Mouse (Mus musculus) liver, embryonic 13.5 days (tissue): ENCODE measurements around the gene Rhbg. TPM values are rescaled to one million over a fixed set of nuclear protein-coding genes. Genes with fewer than 3 reads are reported as not detected.

ENCODE experiments used
- ATAC-seq: fragments of 200-750 bp; cut with Nextera tagmentation; 2 replicates; pipeline ENCODE4 v1.8.0; 2017; ENCODE audit warnings: low read depth, mild to moderate bottlenecking, moderate number of reproducible peaks, moderate library complexity
- DNase-seq: peaks from one replicate; pipeline ENCODE4 v3.0.0; 2022
- H3K27ac ChIP-seq: fragments of 300-500 bp; sonication (generic); 2 replicates; pipeline ENCODE4 v1.5.1; 2015; ENCODE audit warnings: moderate library complexity, mild to moderate bottlenecking, inconsistent platforms
- H3K27me3 ChIP-seq: fragments of 300-500 bp; sonication (generic); 2 replicates; pipeline ENCODE4 v1.6.1; 2015; ENCODE audit warnings: mild to moderate bottlenecking, inconsistent platforms
- H3K36me3 ChIP-seq: fragments of 300-500 bp; sonication (generic); 2 replicates; pipeline ENCODE4 v1.6.1; 2015; ENCODE audit warnings: mild to moderate bottlenecking, inconsistent platforms
- H3K4me1 ChIP-seq: fragments of 300-500 bp; sonication (generic); replicated peaks from 2 replicates; pipeline ENCODE4 v1.6.1; 2015; ENCODE audit warnings: inconsistent platforms
- H3K4me2 ChIP-seq: fragments of 300-500 bp; sonication (generic); 2 replicates; pipeline ENCODE4 v1.6.1; 2015; ENCODE audit warnings: inconsistent platforms, mild to moderate bottlenecking, moderate library complexity
- H3K4me3 ChIP-seq: fragments of 300-500 bp; sonication (generic); replicated peaks from 2 replicates; pipeline ENCODE4 v1.5.1; 2015; ENCODE audit warnings: mild to moderate bottlenecking, inconsistent platforms
- H3K9ac ChIP-seq: fragments of 300-500 bp; sonication (generic); 2 replicates; pipeline ENCODE4 v1.6.1; 2015; ENCODE audit warnings: mild to moderate bottlenecking, inconsistent platforms
- H3K9me3 ChIP-seq: fragments of 300-500 bp; sonication (generic); replicated peaks from 2 replicates; pipeline ENCODE4 v1.6.1; 2016; ENCODE audit warnings: inconsistent platforms
- WGBS: fragments of 180-500 bp; shearing (Covaris S2); methylation state at CpG from one replicate; pipeline ENCODE4 v1.1.7; 2015; ENCODE audit not compliant: insufficient replicate concordance; 5-methylcytosine and 5-hydroxymethylcytosine counted together
- microRNA-seq: library from miRNA; unstranded; fragments of <30 nt; microRNA quantifications from one replicate; pipeline ENCODE4, GENCODE M21; 2016
- polyA plus RNA-seq: library from polyadenylated mRNA; unstranded; fragments of >200 nt; fragmentation: Nextera tagmentation; extraction: Ambion mirVana; gene quantifications from 2 replicates; pipeline ENCODE4 v1.2.1, GENCODE M21; 2015

Gene Rhbg
- polyA plus RNA-seq, 1 experiment from 2014 or later, result 15.4 TPM

DNA sequence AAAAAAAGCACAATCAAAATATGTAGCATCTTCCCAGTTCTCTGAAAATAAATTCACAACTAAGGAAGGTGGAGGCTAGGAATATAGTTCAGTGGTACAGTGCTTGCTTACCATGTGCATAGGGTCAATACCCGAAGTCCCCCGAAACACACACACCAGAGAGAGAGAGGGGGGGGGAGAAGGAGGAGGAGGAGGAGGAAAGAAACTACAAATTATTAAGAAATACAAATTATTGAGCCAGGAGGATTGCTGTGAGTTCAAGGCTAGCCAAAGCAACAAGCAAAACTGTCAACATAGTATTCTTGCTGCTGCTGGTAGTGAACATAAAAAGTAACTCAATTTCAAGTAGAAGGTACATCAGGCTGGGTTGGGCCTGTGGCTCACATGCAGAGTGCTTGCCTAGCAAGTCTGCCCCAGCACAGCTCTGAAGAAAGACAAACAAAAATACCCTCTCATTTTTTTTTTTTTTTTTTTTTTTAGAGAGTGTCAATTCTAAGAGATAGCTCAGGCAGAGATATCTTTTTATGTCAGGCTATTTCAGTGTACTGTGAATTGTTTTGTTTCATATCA is 54.9 kb downstream of the Rhbg start:
- WGBS, result 26% methylated on average over 2 of the region's 2 CpGs
- no peaks in the 10 kb centered on the region for H3K36me3 ChIP-seq
- no peak overlapping the region for H3K4me3 ChIP-seq

DNA sequence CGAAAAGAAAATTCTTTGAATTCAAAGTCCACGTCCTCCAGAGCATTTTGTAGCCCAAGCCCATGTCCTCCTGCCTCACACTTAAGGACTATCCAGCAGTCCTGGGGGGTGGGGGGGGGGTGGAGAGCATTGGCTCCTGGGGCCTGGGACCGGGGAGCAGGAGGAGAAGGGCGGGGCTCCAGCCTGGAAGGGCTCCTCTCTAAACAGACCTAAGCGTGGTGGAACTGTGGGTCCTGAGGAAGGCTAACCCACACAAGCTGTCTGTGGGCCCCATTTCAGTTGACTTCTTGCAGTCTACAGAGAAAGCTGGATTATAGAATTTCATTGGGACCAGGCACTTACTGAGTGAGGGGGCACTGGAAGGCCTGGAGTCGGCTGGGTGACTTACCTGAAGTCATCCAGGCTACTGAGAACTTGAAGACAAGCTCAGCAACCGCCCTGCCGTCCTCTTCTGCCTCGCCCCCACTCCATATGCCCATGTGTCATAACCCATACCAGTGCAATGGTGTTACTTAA is 55.9 kb downstream of the Rhbg start:
- Histone ChIP-seq H3K4me2 (no peak overlapping the region), H3K4me3 (no peak overlapping the region), H3K27me3 (peaks cover 94% of the 10 kb centered on the region), H3K9me3 (no peaks in the 10 kb centered on the region), H3K36me3 (no peaks in the 10 kb centered on the region), H3K9ac (no peak overlapping the region), H3K27ac (no peak overlapping the region), H3K4me1 (peaks cover 7% of the 10 kb centered on the region; the same call in 1 of the 2 replicates)
- WGBS, result 7% methylated on average over 9 of the region's 9 CpGs
- ATAC-seq, result no peak
- DNase-seq, result no peak

More for the DNA sequence above, 54.9 kb downstream of the Rhbg start:
- DNase-seq (no peak), ATAC-seq (no peak)
- H3K9ac ChIP-seq, result no peak overlapping the region
- peaks cover 96% of the 10 kb centered on the region for H3K27me3 ChIP-seq
- no peak overlapping the region for H3K27ac ChIP-seq
- no peaks in the 10 kb centered on the region for H3K9me3 ChIP-seq
- H3K4me2 ChIP-seq, result no peak overlapping the region
- peaks cover 7% of the 10 kb centered on the region; the same call in 1 of the 2 replicates for H3K4me1 ChIP-seq

DNA sequence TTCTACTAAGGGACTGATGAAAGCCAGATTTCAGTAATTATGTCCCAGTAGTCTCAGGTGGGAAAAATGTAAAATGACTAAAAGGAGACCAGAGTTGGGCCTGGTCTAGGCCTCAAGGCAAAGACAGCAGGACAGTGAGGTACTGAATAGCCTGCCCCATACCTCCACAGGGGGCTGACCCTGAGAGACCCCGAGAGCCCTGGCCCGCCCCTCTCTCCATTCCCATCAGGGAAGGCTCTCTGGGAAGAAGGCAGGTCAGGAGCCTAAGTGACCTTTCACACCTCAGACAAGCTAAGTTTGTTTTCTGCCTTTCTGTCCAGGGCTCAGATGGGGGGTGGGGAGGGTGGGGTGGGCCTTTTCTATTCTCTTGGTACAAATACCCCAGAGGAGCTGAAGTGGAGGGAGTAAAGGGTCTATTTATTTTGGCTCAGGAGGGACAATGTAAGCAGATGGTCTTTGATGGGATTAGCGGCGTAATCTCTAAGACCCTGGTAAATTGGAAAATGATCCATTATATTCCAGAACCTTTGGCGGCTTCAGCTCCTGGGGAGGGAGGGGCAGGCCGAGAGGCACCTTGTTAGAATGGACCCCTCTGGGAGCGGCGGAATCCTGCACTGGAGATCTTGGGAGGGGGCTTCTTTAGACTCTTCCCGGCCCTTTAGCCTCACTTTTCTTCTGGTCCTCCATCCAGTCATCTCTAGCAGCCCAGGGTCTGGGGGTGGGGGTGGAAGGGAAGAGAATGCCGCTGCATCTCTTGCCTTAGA is 56.6 kb downstream of the Rhbg start:
- Histone ChIP-seq H3K27me3 (peaks cover 94% of the 10 kb centered on the region), H3K4me1 (peaks cover 7% of the 10 kb centered on the region; the same call in 1 of the 2 replicates), H3K4me3 (no peak overlapping the region), H3K9me3 (no peaks in the 10 kb centered on the region), H3K9ac (no peak overlapping the region), H3K27ac (no peak overlapping the region), H3K36me3 (no peaks in the 10 kb centered on the region), H3K4me2 (no peak overlapping the region)
- 20% methylated on average over 10 of the region's 10 CpGs for WGBS
- DNase-seq (no peak), ATAC-seq (no peak)

Small RNA genes lying within 50 kb of the gene (microRNA-seq; reads per million reads assigned to microRNA genes)
- gene Gm25641, result not detected
- gene Mir3093, result not detected
- not detected for gene Mir9-1

Other genes starting within 250 kb of the Rhbg start
- gene Hapln2, start 227.1 kb downstream of the Rhbg start, polyA plus RNA-seq, result not detected in 2 replicates
- gene Gpatch4, start 211.6 kb downstream of the Rhbg start, polyA plus RNA-seq, result 32.7 TPM in 2 replicates
- gene Naxe, start 196.2 kb downstream of the Rhbg start, polyA plus RNA-seq, result 63.8 and 66.9 TPM in 2 replicates
- not detected in 2 replicates for gene Ttc24, start 176.4 kb downstream of the Rhbg start, polyA plus RNA-seq
- 6.6 and 7.4 TPM in 2 replicates for gene Iqgap3, start 172.7 kb downstream of the Rhbg start, polyA plus RNA-seq
- gene Mef2d, start 112.3 kb downstream of the Rhbg start, polyA plus RNA-seq, result 5.5 and 7.5 TPM in 2 replicates
- 1.3 TPM in 1 of 2 replicates, not detected in the other for gene Gm38392, start 32.5 kb upstream of the Rhbg start, polyA plus RNA-seq
- gene Tsacc, start 42.3 kb upstream of the Rhbg start, polyA plus RNA-seq, result 6.3 and 6.9 TPM in 2 replicates
- gene Cct3, start 42.4 kb upstream of the Rhbg start, polyA plus RNA-seq, result 376 and 404 TPM in 2 replicates
- 89.4 and 92.9 TPM in 2 replicates for gene Glmp, start 70.3 kb upstream of the Rhbg start, polyA plus RNA-seq
- gene Tmem79, start 81.4 kb upstream of the Rhbg start, polyA plus RNA-seq, result 1.5 TPM in 2 replicates
- gene Smg5, start 81.6 kb upstream of the Rhbg start, polyA plus RNA-seq, result 31.8 and 33.2 TPM in 2 replicates
- gene Paqr6, start 109.9 kb upstream of the Rhbg start, polyA plus RNA-seq, result 7.5 and 7.7 TPM in 2 replicates
- gene Bglap3, start 118.0 kb upstream of the Rhbg start, polyA plus RNA-seq, result 0.17 and 0.29 TPM in 2 replicates
- not detected in 2 replicates for gene Bglap2, start 124.0 kb upstream of the Rhbg start, polyA plus RNA-seq
- not detected in 2 replicates for gene Bglap, start 129.8 kb upstream of the Rhbg start, polyA plus RNA-seq
- gene Pmf1, start 155.6 kb upstream of the Rhbg start, polyA plus RNA-seq, result 97.1 and 105 TPM in 2 replicates
- 10.4 and 13.2 TPM in 2 replicates for gene Slc25a44, start 170.4 kb upstream of the Rhbg start, polyA plus RNA-seq
- 13.8 and 15.8 TPM in 2 replicates for gene Sema4a, start 206.5 kb upstream of the Rhbg start, polyA plus RNA-seq